Mouse (Mus musculus): Measurements from ENCODE around the gene Dock3. TPM values are rescaled to one million over a fixed set of nuclear protein-coding genes. Genes with fewer than 3 reads are reported as not detected.

Dock3 gene
- polyA plus RNA-seq, 1 experiment from 2014 or later: 0.93 TPM

DNA sequence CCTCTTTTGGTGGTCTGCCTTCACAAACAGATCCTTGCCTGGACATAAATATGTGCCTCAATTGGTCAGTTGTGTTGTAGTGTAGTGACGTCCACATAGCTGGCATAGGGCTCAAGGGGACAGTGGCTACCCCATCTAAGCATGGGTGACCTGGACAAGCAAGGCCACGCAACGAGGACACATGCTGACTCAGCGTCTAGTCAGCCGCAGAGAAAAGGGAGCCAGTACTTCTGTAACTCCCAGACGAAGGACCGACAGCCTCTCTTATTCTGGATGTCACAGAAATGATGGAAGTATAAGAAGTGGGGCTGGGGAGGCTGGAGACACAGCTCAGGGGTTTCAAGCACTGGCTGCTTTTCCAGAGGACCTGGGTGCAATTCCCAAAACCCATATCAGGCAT, 45.9 kb upstream of the Dock3 start:
- Histone ChIP-seq H3K9ac (ENCODE audit: low read length) (no peak overlapping the region), H3K27ac (replicated peaks) (no peak overlapping the region), H3K4me3 (ENCODE audit: low read depth, low read length) (no peak overlapping the region), H3K27me3 (ENCODE audit: control insufficient read depth, insufficient read depth, low read length) (no peaks in the 10 kb centered on the region), H3K36me3 (ENCODE audit: control insufficient read depth, insufficient read depth, low read length) (no peaks in the 10 kb centered on the region), H3K9me3 (ENCODE audit: control insufficient read depth, low read length) (no peaks in the 10 kb centered on the region), H3K4me1 (replicated peaks; ENCODE audit: control insufficient read depth, insufficient read depth) (no peaks in the 10 kb centered on the region; the same call in 1 of the 2 replicates), H3K4me2 (replicated peaks; ENCODE audit: low read depth) (no peak overlapping the region)
- ATAC-seq (ENCODE audit: low FRiP score, low TSS enrichment): no peak
- DNase-seq (ENCODE audit: low spot score): no peak
- WGBS: 86% methylated on average over 7 of the region's 7 CpGs
- TF ChIP-seq EP300 (optimal IDR thresholded peaks at IDR 0.05): no peak
- TF ChIP-seq CTCF (IDR thresholded peaks at IDR 0.05; ENCODE audit: low read depth): no peak

GRCm38 (mm10) chr9:107275710-107276109, 44.0 kb upstream of the Dock3 start:
- TF ChIP-seq CTCF (IDR thresholded peaks at IDR 0.05; ENCODE audit: low read depth): no peak
- TF ChIP-seq EP300 (optimal IDR thresholded peaks at IDR 0.05): no peak
- Histone ChIP-seq H3K9ac (ENCODE audit: low read length) (no peak overlapping the region), H3K4me3 (ENCODE audit: low read depth, low read length) (no peak overlapping the region), H3K4me1 (replicated peaks; ENCODE audit: control insufficient read depth, insufficient read depth) (no peaks in the 10 kb centered on the region; the same call in 1 of the 2 replicates), H3K4me2 (replicated peaks; ENCODE audit: low read depth) (no peak overlapping the region), H3K9me3 (ENCODE audit: control insufficient read depth, low read length) (no peaks in the 10 kb centered on the region), H3K27ac (replicated peaks) (no peak overlapping the region), H3K27me3 (ENCODE audit: control insufficient read depth, insufficient read depth, low read length) (no peaks in the 10 kb centered on the region), H3K36me3 (ENCODE audit: control insufficient read depth, insufficient read depth, low read length) (no peaks in the 10 kb centered on the region)
- 89% methylated on average over 5 of the region's 5 CpGs for WGBS
- no peak for ATAC-seq (ENCODE audit: low FRiP score, low TSS enrichment)
- no peak for DNase-seq (ENCODE audit: low spot score)

DNA sequence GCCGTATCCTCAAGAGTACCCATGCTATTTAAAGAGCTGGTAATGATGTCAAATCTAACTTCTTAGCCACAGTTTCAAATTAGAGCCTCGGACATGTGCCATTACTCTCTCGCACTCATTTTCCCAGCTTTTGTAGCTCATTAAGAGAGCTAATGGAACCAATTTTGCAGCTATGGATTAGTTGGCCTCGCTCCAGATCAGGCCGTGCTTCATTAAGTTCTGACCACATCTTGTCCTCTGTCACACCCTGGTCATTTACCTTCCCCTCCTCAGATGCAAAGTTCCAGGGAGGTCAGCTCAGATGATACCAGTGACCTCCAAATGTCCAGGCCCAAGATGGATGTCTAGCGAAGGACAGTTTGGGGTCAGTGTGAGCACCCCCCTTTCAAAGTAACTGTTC, 43.0 kb upstream of the Dock3 start:
- no peak overlapping the region for H3K27ac ChIP-seq (replicated peaks)
- no peaks in the 10 kb centered on the region for H3K9me3 ChIP-seq (ENCODE audit: control insufficient read depth, low read length)
- H3K4me2 ChIP-seq (replicated peaks; ENCODE audit: low read depth): no peak overlapping the region
- no peaks in the 10 kb centered on the region for H3K27me3 ChIP-seq (ENCODE audit: control insufficient read depth, insufficient read depth, low read length)
- H3K36me3 ChIP-seq (ENCODE audit: control insufficient read depth, insufficient read depth, low read length): no peaks in the 10 kb centered on the region
- ATAC-seq (ENCODE audit: low FRiP score, low TSS enrichment) (no peak), DNase-seq (ENCODE audit: low spot score) (no peak)
- no peaks in the 10 kb centered on the region; the same call in 1 of the 2 replicates for H3K4me1 ChIP-seq (replicated peaks; ENCODE audit: control insufficient read depth, insufficient read depth)
- no peak overlapping the region for H3K9ac ChIP-seq (ENCODE audit: low read length)
- H3K4me3 ChIP-seq (ENCODE audit: low read depth, low read length): no peak overlapping the region
- 90% methylated on average over 6 of the region's 6 CpGs for WGBS
- TF ChIP-seq CTCF (IDR thresholded peaks at IDR 0.05; ENCODE audit: low read depth): no peak
- TF ChIP-seq EP300 (optimal IDR thresholded peaks at IDR 0.05): no peak

DNA sequence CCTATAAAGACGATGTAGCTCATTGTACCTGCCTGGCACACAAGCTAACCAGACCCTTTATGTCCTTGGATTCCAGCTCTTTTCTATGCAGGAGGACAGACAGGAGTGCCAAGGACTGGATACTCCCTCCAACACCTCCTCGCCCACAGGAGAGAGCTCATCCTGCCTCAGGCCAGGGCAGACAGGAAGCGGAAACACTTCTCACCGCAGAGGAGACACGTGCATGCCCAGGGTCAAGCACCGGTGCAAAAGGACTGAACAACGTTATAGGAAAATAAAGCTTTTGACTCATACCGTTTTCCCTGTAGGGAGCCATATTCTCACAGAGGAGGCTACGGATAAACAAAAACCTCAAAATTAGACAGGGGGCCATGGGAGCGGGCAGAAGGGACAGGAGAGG, 41.5 kb upstream of the Dock3 start:
- H3K4me2 ChIP-seq (replicated peaks; ENCODE audit: low read depth): no peak overlapping the region
- 73% methylated on average over 10 of the region's 10 CpGs for WGBS
- no peak for ATAC-seq (ENCODE audit: low FRiP score, low TSS enrichment)
- no peak overlapping the region for H3K4me3 ChIP-seq (ENCODE audit: low read depth, low read length)
- no peaks in the 10 kb centered on the region for H3K36me3 ChIP-seq (ENCODE audit: control insufficient read depth, insufficient read depth, low read length)
- no peaks in the 10 kb centered on the region for H3K27me3 ChIP-seq (ENCODE audit: control insufficient read depth, insufficient read depth, low read length)
- no peaks in the 10 kb centered on the region for H3K4me1 ChIP-seq (replicated peaks; ENCODE audit: control insufficient read depth, insufficient read depth)
- no peaks in the 10 kb centered on the region for H3K9me3 ChIP-seq (ENCODE audit: control insufficient read depth, low read length)
- DNase-seq (ENCODE audit: low spot score): no peak
- H3K9ac ChIP-seq (ENCODE audit: low read length): no peak overlapping the region
- H3K27ac ChIP-seq (replicated peaks): no peak overlapping the region
- no peak for TF ChIP-seq CTCF (IDR thresholded peaks at IDR 0.05; ENCODE audit: low read depth)
- TF ChIP-seq EP300 (optimal IDR thresholded peaks at IDR 0.05): no peak

DNA sequence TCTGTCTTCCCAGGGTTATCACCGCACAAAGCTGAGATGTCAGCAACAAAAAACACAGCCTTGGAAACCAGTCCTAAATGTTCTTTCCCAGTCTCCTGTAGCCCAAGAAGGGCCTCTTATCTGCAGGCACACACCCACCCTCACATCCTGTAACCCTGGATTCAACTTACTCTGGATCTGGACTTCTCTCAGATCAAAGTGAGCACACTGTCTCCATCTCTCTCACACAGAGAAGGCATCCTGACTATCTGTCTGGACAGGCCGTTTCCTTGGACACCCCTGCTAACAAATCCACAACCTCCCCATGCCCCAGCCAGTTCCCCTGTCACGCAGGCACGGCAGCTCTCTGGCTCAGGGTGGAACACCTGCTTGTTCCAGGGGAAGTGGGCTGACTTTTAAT, 40.6 kb upstream of the Dock3 start:
- Histone ChIP-seq H3K27ac (replicated peaks) (no peak overlapping the region), H3K9me3 (ENCODE audit: control insufficient read depth, low read length) (no peaks in the 10 kb centered on the region), H3K36me3 (ENCODE audit: control insufficient read depth, insufficient read depth, low read length) (no peaks in the 10 kb centered on the region), H3K9ac (ENCODE audit: low read length) (no peak overlapping the region), H3K4me3 (ENCODE audit: low read depth, low read length) (no peak overlapping the region), H3K4me1 (replicated peaks; ENCODE audit: control insufficient read depth, insufficient read depth) (no peaks in the 10 kb centered on the region), H3K4me2 (replicated peaks; ENCODE audit: low read depth) (no peak overlapping the region), H3K27me3 (ENCODE audit: control insufficient read depth, insufficient read depth, low read length) (no peaks in the 10 kb centered on the region)
- no peak for DNase-seq (ENCODE audit: low spot score)
- ATAC-seq (ENCODE audit: low FRiP score, low TSS enrichment): no peak
- WGBS: 62% methylated on average over 4 of the region's 4 CpGs
- TF ChIP-seq EP300 (optimal IDR thresholded peaks at IDR 0.05) (no peak), CTCF (IDR thresholded peaks at IDR 0.05; ENCODE audit: low read depth) (no peak)

GRCm38 (mm10) chr9:107271177-107271938, 39.6 kb upstream of the Dock3 start:
- Histone ChIP-seq H3K36me3 (ENCODE audit: control insufficient read depth, insufficient read depth, low read length) (no peaks in the 10 kb centered on the region), H3K4me3 (ENCODE audit: low read depth, low read length) (no peak overlapping the region), H3K9me3 (ENCODE audit: control insufficient read depth, low read length) (no peaks in the 10 kb centered on the region), H3K4me1 (replicated peaks; ENCODE audit: control insufficient read depth, insufficient read depth) (no peaks in the 10 kb centered on the region), H3K4me2 (replicated peaks; ENCODE audit: low read depth) (no peak overlapping the region), H3K27ac (replicated peaks) (no peak overlapping the region), H3K9ac (ENCODE audit: low read length) (no peak overlapping the region), H3K27me3 (ENCODE audit: control insufficient read depth, insufficient read depth, low read length) (no peaks in the 10 kb centered on the region)
- TF ChIP-seq CTCF (IDR thresholded peaks at IDR 0.05; ENCODE audit: low read depth): no peak
- no peak for TF ChIP-seq EP300 (optimal IDR thresholded peaks at IDR 0.05)
- no peak for DNase-seq (ENCODE audit: low spot score)
- 60% methylated on average over 7 of the region's 7 CpGs for whole genome bisulfite sequencing
- ATAC-seq (ENCODE audit: low FRiP score, low TSS enrichment): no peak
